Mouse (Mus musculus) forebrain, embryonic 11.5 days (tissue): ENCODE results near the gene Ech1. TPM values are rescaled to one million over a fixed set of nuclear protein-coding genes. Genes with fewer than 3 reads are reported as not detected.

Experiments used
- ATAC-seq: fragments of 200-750 bp; cut with Nextera tagmentation; replicated peaks from 2 replicates; pipeline ENCODE4 v1.8.0; 2017; ENCODE audit warnings: moderate TSS enrichment; ENCODE audit not compliant: low FRiP score
- DNase-seq: peaks from one replicate; pipeline ENCODE4 v3.0.0-alpha.2; 2017; ENCODE audit warnings: low spot score
- H3K27ac ChIP-seq: fragments of 300-500 bp; sonication (generic); 2 replicates; pipeline ENCODE4 v1.5.1; 2014; ENCODE audit warnings: low read depth, low read length
- H3K27me3 ChIP-seq: fragments of 300-500 bp; sonication (generic); 2 replicates; pipeline ENCODE4 v1.6.1; 2014; ENCODE audit warnings: mild to moderate bottlenecking, low read length, mixed read lengths; ENCODE audit not compliant: control insufficient read depth, insufficient read depth
- H3K36me3 ChIP-seq: fragments of 300-500 bp; sonication (generic); 2 replicates; pipeline ENCODE4 v1.6.1; 2014; ENCODE audit warnings: mild to moderate bottlenecking, low read length, moderate library complexity, mixed read lengths; ENCODE audit not compliant: control insufficient read depth, insufficient read depth
- H3K4me1 ChIP-seq: fragments of 300-500 bp; sonication (generic); replicated peaks from 2 replicates; pipeline ENCODE4 v1.6.1; 2014; ENCODE audit warnings: low read length, mixed read lengths; ENCODE audit not compliant: control insufficient read depth, insufficient read depth
- H3K4me2 ChIP-seq: fragments of 300-500 bp; sonication (generic); 2 replicates; pipeline ENCODE4 v1.6.1; 2014; ENCODE audit warnings: low read depth, mild to moderate bottlenecking, low read length, moderate library complexity, mixed read lengths; ENCODE audit not compliant: severe bottlenecking
- H3K4me3 ChIP-seq: fragments of 300-500 bp; sonication (generic); 2 replicates; pipeline ENCODE4 v1.5.1; 2014; ENCODE audit warnings: low read depth, low read length
- H3K9ac ChIP-seq: fragments of 300-500 bp; sonication (generic); 2 replicates; pipeline ENCODE4 v1.6.1; 2014; ENCODE audit warnings: low read length
- H3K9me3 ChIP-seq: fragments of 300-500 bp; sonication (generic); 2 replicates; pipeline ENCODE4 v1.6.1; 2016; ENCODE audit warnings: low read length, mixed read lengths; ENCODE audit not compliant: control insufficient read depth
- WGBS: fragments of 180-500 bp; shearing (Covaris S2); extraction: QIAGEN DNeasy Blood & Tissue Kit; methylation state at CpG from one replicate; pipeline ENCODE4 v1.1.7; 2014; 5-methylcytosine and 5-hydroxymethylcytosine counted together
- polyA plus RNA-seq: library from polyadenylated mRNA; unstranded; fragments of >200 nt; fragmentation: Nextera tagmentation; extraction: Ambion mirVana; gene quantifications from 2 replicates; pipeline ENCODE4 v1.2.1, GENCODE M21; 2014

Gene Ech1
- polyA plus RNA-seq, 1 experiment from 2014 or later: 74.0 TPM

GRCm38 (mm10) chr7:28880554-28880953 lies 55.5 kb downstream of the Ech1 start:
- Histone ChIP-seq H3K4me2 (no peak overlapping the region), H3K9me3 (no peaks in the 10 kb centered on the region), H3K4me3 (no peak overlapping the region), H3K36me3 (no peaks in the 10 kb centered on the region), H3K27ac (no peak overlapping the region), H3K27me3 (no peaks in the 10 kb centered on the region), H3K9ac (no peak overlapping the region), H3K4me1 (no peaks in the 10 kb centered on the region)
- WGBS: 82% methylated on average over 10 of the region's 10 CpGs
- no peak for DNase-seq
- no peak for ATAC-seq

- no peak within 1 kb of the TSS for H3K9ac ChIP-seq
- no peak within 1 kb of the TSS for H3K4me2 ChIP-seq
- no peaks in the 10 kb centered on the region for H3K9me3 ChIP-seq
- WGBS: 42% methylated on average over 13 of the region's 13 CpGs
- H3K4me1 ChIP-seq: no peaks in the 10 kb centered on the region
- no peak within 1 kb of the TSS for H3K27ac ChIP-seq
- no peak within 1 kb of the TSS for H3K4me3 ChIP-seq
- DNase-seq: no peak
- no peaks in the 10 kb centered on the region for H3K36me3 ChIP-seq
- no peak for ATAC-seq
- H3K27me3 ChIP-seq: no peaks in the 10 kb centered on the region
Observed at GRCm38 (mm10) chr7:28881199-28881598, 56.2 kb downstream of the Ech1 start, which contains the start of gene Capn12. Capn12 (plus strand) TSS chr7:28881422.

Other genes with a start within 250 kb of the Ech1 start
- gene Samd4b, start 227.1 kb upstream of the Ech1 start, polyA plus RNA-seq: 40.7 and 41.1 TPM in 2 replicates
- gene Pak4, start 227.0 kb upstream of the Ech1 start, polyA plus RNA-seq: 50.7 and 56.2 TPM in 2 replicates
- gene Acp7, start 193.9 kb upstream of the Ech1 start, polyA plus RNA-seq: not detected in 2 replicates
- 4.3 and 6.7 TPM in 2 replicates for gene Fbxo27, start 132.4 kb upstream of the Ech1 start, polyA plus RNA-seq
- gene Fbxo17, start 108.4 kb upstream of the Ech1 start, polyA plus RNA-seq: 8.3 and 9.9 TPM in 2 replicates
- gene Mrps12, start 83.4 kb upstream of the Ech1 start, polyA plus RNA-seq: 116 and 131 TPM in 2 replicates
- 35.6 and 37.8 TPM in 2 replicates for gene Sars2, start 83.2 kb upstream of the Ech1 start, polyA plus RNA-seq
- gene Ccer2, start 69.0 kb upstream of the Ech1 start, polyA plus RNA-seq: not detected in 2 replicates
- 63.5 and 70.2 TPM in 2 replicates for gene Sirt2, start 58.5 kb upstream of the Ech1 start, polyA plus RNA-seq
- 45.6 and 49.9 TPM in 2 replicates for gene Nfkbib, start 57.7 kb upstream of the Ech1 start, polyA plus RNA-seq
- gene Rinl, start 36.2 kb upstream of the Ech1 start, polyA plus RNA-seq: 2.1 and 2.4 TPM in 2 replicates
- 338 and 382 TPM in 2 replicates for gene Hnrnpl, start 16.7 kb upstream of the Ech1 start, polyA plus RNA-seq
- gene Lgals4, start 8.6 kb downstream of the Ech1 start, polyA plus RNA-seq: 1.1 and 1.7 TPM in 2 replicates
- 0.52 and 0.88 TPM in 2 replicates for gene Lgals7, start 38.6 kb downstream of the Ech1 start, polyA plus RNA-seq
- gene Capn12, start 56.2 kb downstream of the Ech1 start, polyA plus RNA-seq: 0.60 and 0.69 TPM in 2 replicates
- 182 and 199 TPM in 2 replicates for gene Actn4, start 137.1 kb downstream of the Ech1 start, polyA plus RNA-seq
- 341 and 343 TPM in 2 replicates for gene Eif3k, start 156.6 kb downstream of the Ech1 start, polyA plus RNA-seq
- 5.9 and 6.4 TPM in 2 replicates for gene Map4k1, start 156.8 kb downstream of the Ech1 start, polyA plus RNA-seq